Mouse (Mus musculus) inflammation-experienced regulatory T-cells, adult 16 weeks (primary cell): ENCODE results near the gene Ptprt. TPM values are rescaled to one million over a fixed set of nuclear protein-coding genes. Genes with fewer than 3 reads are reported as not detected.

Experiments used
- polyA plus RNA-seq: library from polyadenylated mRNA; unstranded; fragments of 100-300 nt; shearing (Covaris generic); gene quantifications from one replicate; pipeline ENCODE4 v1.2.1, GENCODE M21; 2017

Gene Ptprt
- polyA plus RNA-seq, result not detected

GRCm38 (mm10) chr2:162660941-162661386 is at the start of gene Ptprt:
TSS of gene Ptprt (minus strand) at chr2:162661147.

